Mouse (Mus musculus) MEL-GATA-1-ER (cell line): Measurements from ENCODE around the gene Zbtb33.
"Not testable (repeated sequence)": the region's sequence is repeated elsewhere in the genome, so short reads cannot be mapped to it uniquely, and the experiment has no call there.

ENCODE experiments used
- DNase-seq: peaks from one replicate; pipeline ENCODE4 v3.0.0-alpha.2; 2012; ENCODE audit warnings: low read depth; ENCODE audit errors: extremely low read depth

Zbtb33 gene

GRCm38 (mm10) chrX:38189552-38190457 lies at the start of gene Zbtb33:
Zbtb33 (plus strand) TSS chrX:38189793.
- peak; percentile 56 for DNase-seq

GRCm38 (mm10) chrX:38159097-38159496 lies 30.5 kb upstream of the Zbtb33 start:
- no peak for DNase-seq

GRCm38 (mm10) chrX:38165315-38165714 lies 24.3 kb upstream of the Zbtb33 start:
- no peak for DNase-seq

GRCm38 (mm10) chrX:38166064-38166463 lies 23.5 kb upstream of the Zbtb33 start:
- no peak for DNase-seq

- no peak for DNase-seq
Measured at GRCm38 (mm10) chrX:38166592-38166991, 23.0 kb upstream of the Zbtb33 start.

GRCm38 (mm10) chrX:38179891-38180310 lies 9.7 kb upstream of the Zbtb33 start:
- DNase-seq: not testable (repeated sequence)

GRCm38 (mm10) chrX:38180656-38181607 lies 8.7 kb upstream of the Zbtb33 start:
- DNase-seq: no peak

- no peak for DNase-seq
Measured at GRCm38 (mm10) chrX:38181608-38182258, 7.9 kb upstream of the Zbtb33 start.

- no peak for DNase-seq
Measured at GRCm38 (mm10) chrX:38185520-38185919, 4.1 kb upstream of the Zbtb33 start.

GRCm38 (mm10) chrX:38190458-38190764 lies 818 bp downstream of the Zbtb33 start:
- DNase-seq: no peak

GRCm38 (mm10) chrX:38201816-38202215 lies 12.2 kb downstream of the Zbtb33 start:
- DNase-seq: no peak

GRCm38 (mm10) chrX:38207392-38207791 lies 17.8 kb downstream of the Zbtb33 start:
- DNase-seq: peak; percentile 19

GRCm38 (mm10) chrX:38216986-38217675 lies 27.5 kb downstream of the Zbtb33 start:
- no peak for DNase-seq

GRCm38 (mm10) chrX:38217676-38217991 lies 28.0 kb downstream of the Zbtb33 start:
- no peak for DNase-seq

- DNase-seq: no peak
Measured at GRCm38 (mm10) chrX:38222757-38223156, 33.2 kb downstream of the Zbtb33 start.

- no peak for DNase-seq
Measured at GRCm38 (mm10) chrX:38229888-38230287, 40.3 kb downstream of the Zbtb33 start.

GRCm38 (mm10) chrX:38237731-38238130 lies 48.1 kb downstream of the Zbtb33 start:
- no peak for DNase-seq
